Mouse (Mus musculus): ENCODE measurements at regions not wholly inside any gene's neighbourhood (a gene's known extent, or its start where the extent isn't known, plus 50 kb on each side); places are given as distances from the start of the nearest gene placed in this dataset.
A peak's percentile ranks its signal among the peaks of the same experiment; 100 is the strongest.

DNA sequence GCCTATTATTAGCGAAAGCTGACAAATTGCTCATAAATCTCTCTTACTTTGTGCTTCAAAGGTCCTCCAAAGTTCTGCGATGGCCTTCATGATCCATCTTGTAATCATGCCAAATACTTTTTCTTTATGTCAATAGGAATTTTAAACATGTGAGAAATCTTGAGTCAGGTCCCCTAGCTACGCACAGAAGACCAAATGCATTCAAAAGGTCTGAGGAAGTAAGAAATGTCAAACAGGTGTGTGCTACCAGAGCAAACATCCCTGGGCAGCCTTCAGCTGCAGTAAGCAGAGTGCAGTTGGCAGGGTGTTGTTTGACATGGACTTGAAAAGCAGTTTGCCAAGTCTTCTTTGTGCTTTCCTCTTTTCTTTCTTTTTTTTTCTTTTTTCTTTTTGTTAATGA, 125.2 kb upstream of the Pkn2 start:
- no peak for DNase-seq

- no peak for DNase-seq
Measured at GRCm38 (mm10) chr3:143001952-143002351, 120.1 kb upstream of the Pkn2 start.

DNA sequence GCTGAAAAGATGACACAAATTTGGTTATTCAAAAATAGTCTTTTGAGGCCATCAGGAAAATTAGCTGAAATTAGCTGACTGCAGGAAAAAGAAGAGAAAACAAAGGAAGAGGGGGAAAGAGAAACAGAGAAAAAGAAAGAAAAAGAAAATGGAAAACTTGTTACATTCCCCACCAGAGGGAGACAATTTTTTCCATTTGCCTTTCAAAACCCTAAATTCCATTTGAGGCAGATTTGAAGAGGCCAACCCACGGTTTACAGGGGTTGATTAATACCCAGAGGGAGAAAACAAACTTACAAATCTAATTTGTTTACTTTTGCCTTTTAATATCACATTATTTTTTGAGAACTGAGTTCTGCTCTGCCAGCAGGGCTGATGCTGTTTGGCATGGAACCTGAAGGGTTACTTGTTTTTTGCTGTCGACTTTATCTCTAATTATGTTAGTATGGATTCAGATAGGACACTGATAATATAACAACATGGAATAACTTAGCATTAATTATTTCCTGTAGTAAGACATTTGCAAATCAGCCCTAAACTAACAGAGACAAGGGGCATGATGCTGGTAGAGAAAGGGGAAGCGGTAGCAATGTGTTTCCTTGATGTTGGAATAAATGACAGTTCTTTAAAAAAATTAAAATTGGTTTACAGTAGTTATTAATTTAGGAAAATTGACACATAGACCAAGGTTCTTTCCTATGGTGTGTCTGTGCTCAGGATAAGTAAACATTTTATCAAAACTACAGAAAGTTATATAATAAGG, 114.4 kb upstream of the Pkn2 start:
- no peak for DNase-seq

DNA sequence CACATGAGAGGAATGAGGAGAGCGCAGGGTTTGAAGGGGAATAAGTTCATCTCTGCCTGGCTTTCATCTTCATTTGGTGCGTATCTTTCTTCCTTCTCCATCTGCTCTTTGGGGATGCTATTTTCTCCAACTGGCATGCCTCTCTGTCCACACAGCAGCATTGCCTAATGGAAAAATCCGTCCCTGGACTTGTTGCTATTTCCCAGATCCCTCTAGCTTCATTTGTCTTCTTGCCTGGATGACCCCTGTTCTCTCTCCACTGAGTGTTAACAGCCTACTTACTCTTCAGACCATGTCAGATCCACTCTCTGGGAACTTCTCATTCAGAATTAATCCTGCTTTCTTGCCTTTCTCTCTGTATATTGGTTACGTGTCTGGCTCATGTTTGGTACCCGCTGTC, 102.7 kb upstream of the Pkn2 start:
- no peak for DNase-seq

DNA sequence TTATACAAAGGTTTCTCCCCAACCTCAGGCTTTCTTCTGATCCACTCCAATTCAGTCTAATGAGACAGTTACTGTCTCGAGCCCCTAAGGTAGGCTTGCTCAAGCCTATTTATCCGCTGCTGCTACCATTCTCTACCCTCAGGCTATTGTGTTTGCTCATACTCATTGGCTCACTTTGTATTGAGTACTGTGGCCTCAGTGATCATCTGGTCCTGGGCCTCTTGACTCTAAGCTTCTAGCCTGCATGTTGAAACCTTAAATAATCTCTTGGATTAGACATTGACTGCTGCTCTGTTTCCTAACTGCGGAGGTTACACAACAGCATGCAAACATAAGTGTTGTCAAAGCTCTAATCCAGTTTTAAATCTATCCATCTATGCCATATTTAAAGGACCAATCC, 99.4 kb upstream of the Pkn2 start:
- DNase-seq = no peak

- no peak for DNase-seq
Measured at GRCm38 (mm10) chr3:142979161-142979560, 97.4 kb upstream of the Pkn2 start.

DNA sequence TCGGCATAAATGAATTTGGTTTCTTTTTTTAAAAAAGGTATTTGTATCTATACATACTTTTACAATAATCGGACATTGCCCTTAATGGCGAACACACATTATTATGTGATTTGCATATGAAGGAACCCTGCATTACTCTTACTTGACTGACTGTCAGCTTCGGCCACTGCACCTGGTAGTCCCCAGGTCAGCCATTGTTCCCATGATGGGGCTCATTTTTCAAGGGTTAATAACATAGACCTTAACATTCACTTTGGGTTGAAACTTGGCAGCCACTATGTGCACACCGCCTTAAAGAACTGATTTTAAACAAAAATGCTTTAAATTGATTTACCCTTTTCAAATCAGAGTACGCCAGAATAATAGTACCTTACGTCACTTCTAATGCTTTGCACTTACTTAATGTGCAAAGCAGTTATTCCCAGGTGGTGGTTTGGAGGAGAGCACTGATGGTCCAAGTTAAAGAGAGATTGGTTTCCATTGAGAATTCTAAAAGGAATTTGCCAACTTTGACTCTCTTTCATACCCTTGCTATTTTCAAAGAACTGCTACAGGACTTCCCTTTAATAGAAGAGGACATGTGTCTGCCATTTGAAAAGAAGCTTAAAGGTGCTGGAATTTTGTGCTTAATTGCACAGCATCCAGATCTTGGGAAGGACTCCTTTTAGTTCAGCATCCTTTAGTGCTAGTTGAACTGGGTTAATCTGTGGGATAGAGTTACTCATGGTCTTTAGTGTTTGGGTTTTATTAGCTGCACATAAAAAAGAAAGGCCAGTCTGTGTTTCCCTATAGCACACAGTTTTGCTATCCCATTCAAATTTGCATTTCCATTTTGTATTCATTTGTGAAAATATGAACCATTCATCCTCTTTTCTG, 95.0 kb upstream of the Pkn2 start:
- DNase-seq = no peak

GRCm38 (mm10) chr3:142975606-142976005, 93.8 kb upstream of the Pkn2 start:
- no peak for DNase-seq

- DNase-seq = no peak
Measured at GRCm38 (mm10) chr3:142969501-142969900, 87.7 kb upstream of the Pkn2 start.

GRCm38 (mm10) chr3:142965604-142966003, 83.8 kb upstream of the Pkn2 start:
- DNase-seq = no peak

DNA sequence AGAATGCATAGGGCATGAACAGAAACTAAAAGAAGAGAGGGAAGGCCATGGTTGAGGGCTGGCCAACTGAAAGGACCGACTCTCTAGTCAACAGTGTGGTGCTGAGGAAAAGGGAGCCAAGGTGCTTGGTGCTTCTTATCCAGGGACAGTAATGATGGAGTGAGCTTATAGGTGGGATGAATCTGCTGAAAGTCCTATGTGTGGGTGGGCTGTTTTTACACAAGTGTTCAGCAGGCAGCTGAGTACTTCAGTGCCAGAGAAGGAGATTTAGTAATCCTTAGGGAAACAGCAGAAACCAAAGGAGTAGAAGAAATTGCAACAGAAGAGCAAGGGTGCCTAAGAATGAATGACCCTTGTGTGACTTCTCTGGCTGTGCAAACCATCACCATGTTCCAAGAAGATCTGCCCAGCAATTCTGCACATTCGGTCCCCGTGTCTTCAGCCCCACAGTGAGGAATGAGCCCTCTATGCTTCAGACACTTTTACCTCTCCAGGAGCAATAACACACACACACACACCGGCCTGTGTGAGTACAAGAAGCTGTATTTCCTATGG, 82.1 kb upstream of the Pkn2 start:
- DNase-seq = no peak

DNA sequence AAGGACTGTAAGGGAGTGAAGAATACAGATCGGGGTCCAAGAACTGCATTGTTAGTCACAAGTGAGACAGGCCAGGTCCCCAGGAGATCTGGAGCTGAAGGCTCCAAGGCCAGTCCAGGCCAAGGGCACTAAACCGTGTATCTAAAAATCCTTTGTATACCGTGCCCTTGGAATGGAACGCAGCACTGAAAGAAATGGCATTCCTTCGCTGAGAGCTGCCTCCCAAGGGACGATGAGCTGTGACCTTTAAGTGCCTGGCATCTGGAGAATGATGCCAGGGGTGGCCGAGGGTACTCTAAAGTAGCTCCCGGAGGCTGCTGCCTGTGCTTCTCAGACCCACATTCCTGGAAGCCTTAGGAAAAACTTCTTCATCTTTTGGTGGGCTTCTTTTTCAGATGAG, 76.0 kb upstream of the Pkn2 start:
- DNase-seq = no peak

DNA sequence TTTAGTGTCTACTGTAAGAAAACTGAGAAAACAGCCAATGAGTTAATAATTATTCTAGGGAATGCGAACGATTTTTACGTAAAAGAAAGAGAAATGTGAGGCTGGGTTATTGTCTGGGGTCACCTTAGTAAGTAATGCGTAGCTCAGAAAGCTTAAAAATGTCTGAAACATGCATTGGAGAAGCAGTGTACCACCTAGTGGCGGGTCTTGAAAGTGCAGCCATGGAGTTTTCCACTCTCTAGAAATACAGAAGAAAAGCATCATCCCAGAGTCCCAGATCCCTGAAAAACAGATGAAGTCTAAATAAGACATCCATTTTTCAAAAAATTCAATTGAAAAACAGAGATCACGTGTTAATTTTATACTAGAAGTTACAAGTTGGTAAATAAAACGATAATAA, 67.0 kb upstream of the Pkn2 start:
- DNase-seq = peak; percentile 29 to 45

DNA sequence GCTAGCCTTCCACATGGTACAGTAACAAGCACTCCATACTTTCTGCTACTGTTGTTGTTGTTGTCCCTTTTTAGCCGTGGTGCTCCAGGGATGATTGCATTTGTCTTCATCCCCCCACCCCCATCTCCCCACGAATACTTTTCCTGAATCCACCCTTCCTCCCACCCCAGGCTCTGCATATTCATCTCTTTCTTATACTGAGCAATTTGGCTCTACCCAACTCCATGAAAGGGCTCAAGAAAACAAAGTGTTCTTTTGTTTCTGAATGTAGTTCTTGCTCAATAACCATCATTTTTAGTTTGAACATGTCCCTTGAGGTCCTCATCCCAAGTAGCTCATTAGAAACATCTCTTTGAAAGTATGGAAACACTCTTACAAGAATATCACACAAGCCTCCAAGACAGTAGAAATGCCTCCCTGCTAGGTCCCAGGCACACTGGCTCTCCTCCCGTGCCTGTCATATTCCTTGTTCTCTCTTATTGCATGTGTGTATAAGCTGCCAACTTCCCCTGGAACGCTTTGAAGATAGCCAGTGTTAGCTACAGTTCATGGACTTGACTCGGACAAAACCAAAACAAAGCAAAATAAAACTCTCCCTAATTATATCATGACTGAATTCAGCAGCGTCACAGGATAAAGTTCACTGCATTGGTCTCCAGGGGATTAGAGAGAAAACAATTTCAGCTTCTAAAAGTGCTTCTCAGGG, 59.7 kb upstream of the Pkn2 start:
- DNase-seq = no peak

DNA sequence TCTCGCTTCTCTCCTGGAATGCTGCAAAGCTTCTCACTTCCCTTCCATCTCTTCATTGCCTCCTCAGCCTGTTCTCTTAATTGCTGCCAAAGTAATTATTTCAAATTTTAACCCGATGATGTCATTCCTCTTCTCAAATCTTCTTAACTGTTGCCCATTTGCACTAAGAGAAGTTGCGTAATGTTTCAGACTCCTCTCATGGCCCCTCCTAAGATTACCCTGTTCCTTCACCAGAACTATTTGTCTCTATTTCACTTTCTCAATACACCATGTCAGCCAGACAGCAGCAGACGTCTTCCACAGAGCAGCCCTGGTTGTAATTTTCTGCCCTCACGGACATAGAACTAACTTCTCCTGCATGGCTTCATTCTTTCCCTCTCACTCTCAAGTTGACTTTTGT, 59.1 kb upstream of the Pkn2 start:
- DNase-seq = no peak

DNA sequence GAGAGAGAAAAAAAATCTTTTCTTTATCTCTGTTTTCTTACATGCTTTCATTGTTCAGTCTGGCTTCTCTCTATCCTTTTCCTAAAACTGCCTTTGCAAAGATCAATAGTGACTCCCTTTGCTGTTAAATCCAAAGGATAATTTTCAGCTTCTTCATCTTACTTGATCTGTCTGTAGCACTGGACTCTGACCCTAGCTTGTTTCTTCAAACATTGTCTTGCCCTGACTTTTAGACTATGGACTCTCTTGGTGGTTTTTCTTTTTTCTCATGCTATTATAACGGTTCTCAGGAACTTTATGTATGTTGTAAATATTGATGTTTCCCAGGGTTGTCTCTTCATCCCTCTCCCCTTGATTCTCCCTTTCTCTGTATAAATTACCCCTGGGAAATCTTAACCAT, 58.0 kb upstream of the Pkn2 start:
- DNase-seq = no peak

GRCm38 (mm10) chr3:142935949-142936348, 54.1 kb upstream of the Pkn2 start:
- no peak for DNase-seq

- DNase-seq = no peak
Measured at GRCm38 (mm10) chr3:142934326-142934725, 52.5 kb upstream of the Pkn2 start.

DNA sequence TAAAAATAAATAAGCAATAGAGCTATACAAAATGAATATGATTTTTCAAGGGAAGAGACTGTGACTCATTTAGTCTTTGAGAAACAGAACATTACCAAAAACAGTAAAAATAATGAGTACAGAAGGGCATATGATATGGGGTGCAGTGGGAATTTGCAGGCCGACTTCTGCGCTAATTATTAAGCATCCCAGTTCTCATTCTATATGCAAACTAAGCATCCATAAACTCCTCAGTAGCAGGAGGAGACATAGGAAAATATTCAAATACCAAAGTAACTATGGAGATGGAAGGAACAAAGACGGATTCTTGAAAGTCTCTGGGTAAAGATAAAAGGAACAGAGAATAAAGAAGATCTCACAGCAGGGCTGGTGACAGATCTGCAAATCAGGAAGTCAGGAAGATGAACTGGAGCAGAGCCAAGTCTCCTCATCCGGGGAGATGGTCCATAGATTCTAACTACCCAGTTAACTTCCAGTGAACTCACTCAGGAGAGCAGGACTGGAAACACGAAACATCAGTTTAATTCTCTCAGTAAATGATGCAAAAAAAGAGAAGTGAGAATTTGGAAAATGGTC, 52.0 kb upstream of the Pkn2 start:
- no peak for DNase-seq

All from cerebellum, adult 18-20 months (tissue).